Mouse (Mus musculus) adrenal gland, adult 18-20 months (tissue): Measurements from ENCODE around the gene Iqschfp. TPM values are rescaled to one million over a fixed set of nuclear protein-coding genes. Genes with fewer than 3 reads are reported as not detected.

Experiments
- DNase-seq, 2 experiments: peaks; one replicate each; pipeline ENCODE4 v3.0.0; 2021 to 2022; ENCODE audit warnings: low spot score in 2 of 2
- total RNA-seq, 2 experiments: library from RNA; stranded (reverse); gene quantifications; 1 replicate in 1 of 2; 2 replicates in 1 of 2; pipeline ENCODE4 v1.2.3; 2021

The Iqschfp gene
- total RNA-seq, 2 experiments from 2014 or later: not detected

GRCm38 (mm10) chr3:68563922-68564321 lies 671.9 kb downstream of the Iqschfp start:
- DNase-seq: peak in 1 of 2 experiments; percentile 40

- DNase-seq: no peak
Observed at GRCm38 (mm10) chr3:68564978-68565674, 673.1 kb downstream of the Iqschfp start.

- no peak for DNase-seq
Observed at GRCm38 (mm10) chr3:68565675-68566055, 673.6 kb downstream of the Iqschfp start.

DNA sequence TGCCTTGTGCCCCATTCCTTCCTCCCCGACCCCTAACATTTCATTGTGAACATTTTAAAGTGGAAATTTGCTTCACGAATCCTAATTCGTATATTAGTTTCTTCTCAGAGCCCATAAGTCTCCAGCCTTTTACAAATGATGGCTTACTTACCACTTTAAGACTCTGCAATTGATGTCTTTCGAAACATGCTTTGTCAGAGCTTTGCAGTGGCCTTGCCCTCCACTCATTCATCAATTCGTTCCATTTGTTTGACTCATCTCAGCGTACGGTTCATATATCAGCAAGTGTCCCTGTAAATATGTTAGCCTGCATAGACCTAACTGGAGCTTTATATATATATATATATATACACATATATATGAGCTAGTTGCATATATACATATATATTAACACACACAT lies 675.5 kb downstream of the Iqschfp start:
- DNase-seq: no peak

- DNase-seq: no peak
Observed at GRCm38 (mm10) chr3:68568149-68568548, 676.1 kb downstream of the Iqschfp start.

- no peak for DNase-seq
Observed at GRCm38 (mm10) chr3:68568716-68569115, 676.7 kb downstream of the Iqschfp start.

- no peak for DNase-seq
Observed at GRCm38 (mm10) chr3:68570319-68570718, 678.3 kb downstream of the Iqschfp start.

DNA sequence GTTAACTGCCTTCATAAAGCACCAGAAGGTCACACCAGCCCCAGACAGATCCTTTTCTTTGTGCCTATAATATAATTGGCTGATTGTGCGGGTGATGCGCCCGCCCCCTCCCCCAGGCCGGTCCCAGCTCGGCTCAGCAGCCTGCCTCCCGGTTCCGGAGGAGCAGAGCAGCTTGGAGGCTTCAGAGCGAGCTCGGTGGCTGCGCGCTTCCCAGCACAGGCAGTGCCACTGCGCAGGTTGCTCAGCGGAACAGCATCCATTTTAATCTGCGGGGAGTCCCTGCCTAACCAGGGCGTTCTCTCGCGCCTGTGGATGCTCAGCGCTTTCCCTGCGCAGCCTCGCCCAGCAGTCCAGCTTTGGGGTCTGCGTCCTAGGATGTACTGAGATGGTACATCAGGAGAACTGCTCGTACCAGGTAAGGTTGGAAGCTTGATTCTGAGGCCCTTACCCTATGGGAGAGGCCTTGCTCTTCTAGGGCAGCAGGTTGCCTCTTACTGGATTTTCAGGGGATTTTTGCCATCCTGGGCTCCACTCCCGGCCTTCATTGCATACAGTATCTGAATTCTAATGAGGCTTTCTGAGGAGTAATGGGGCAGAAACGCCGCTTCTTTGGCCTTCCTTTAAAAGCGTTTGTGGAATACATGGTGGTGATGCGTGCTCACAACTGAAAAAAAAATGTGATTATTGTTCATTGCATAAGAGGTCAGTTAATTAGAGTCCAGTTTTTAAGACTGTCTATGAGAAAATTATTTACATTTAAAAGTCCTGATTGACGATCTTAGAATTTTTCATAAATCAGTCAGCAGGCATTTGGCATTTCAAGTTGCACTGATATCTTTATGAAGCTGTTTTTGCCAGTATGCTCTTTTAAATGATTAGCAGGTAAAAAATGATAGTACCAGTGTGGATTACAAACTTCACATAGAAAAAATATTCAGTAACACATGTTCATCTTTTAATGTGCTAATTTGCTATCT lies 680.5 kb downstream of the Iqschfp start:
- peak in 1 of 2 experiments; percentile 27 for DNase-seq

GRCm38 (mm10) chr3:68573226-68573624 lies 681.2 kb downstream of the Iqschfp start:
- DNase-seq: no peak

DNA sequence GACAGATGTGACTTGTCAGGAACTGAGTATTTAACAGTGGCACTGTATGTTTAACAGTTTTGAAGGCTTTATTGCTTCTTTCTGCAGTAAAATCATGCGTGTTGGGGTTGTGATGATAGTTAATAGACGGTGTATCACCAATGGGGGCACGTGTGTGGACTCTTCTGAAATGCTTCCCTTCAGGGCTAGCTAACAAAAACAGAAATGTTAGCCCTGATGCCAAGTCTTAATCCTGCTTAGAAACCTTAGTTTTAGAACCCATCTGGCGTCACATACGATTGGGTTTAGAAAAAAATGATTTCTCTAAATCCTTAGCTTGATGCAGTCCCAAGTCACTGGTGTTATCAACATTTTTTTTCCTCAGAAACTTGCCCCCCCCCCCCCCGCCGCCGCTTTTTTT lies 682.1 kb downstream of the Iqschfp start:
- DNase-seq: no peak

- DNase-seq: no peak
Observed at GRCm38 (mm10) chr3:68574565-68574964, 682.5 kb downstream of the Iqschfp start.

GRCm38 (mm10) chr3:68575636-68576340 lies 683.8 kb downstream of the Iqschfp start:
- no peak for DNase-seq

DNA sequence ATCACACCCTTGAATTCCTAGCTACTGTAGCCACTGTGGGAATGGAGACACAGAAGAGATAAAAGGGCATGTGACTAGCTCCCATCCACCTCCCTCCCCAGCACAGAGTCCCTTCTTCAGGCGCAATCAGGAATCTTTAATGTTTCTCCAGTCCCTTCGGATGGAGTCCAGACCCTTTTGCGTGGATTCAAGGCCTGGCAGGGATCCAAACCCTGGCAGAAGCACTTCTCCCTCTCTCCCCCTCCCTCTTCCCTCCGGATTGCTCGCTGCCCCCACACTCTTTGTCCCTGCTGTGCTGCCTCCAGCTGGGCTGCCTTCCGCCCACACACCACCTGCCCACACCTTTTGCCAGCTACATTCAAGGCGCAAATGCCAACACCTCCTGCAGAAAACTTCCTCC lies 684.4 kb downstream of the Iqschfp start:
- no peak for DNase-seq

DNA sequence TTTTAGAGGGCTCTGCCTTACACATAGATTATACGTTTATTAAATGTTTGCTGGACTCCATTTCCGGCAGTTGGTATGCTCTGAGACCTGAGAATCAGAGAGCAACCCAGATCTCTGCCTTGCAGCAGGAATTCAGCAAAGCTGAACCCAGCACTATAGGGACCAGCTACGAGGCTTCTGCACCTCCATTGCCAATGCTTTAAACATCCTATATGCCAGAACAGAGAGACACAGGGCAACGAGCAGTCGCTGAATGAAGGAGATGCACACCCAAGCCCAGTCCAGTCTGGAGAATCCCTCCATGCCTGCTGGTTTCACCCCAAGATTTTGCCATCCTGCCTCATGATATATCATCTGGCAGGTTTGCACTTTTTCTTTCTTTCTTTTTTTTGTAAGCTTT lies 684.9 kb downstream of the Iqschfp start:
- DNase-seq: no peak

- no peak for DNase-seq
Observed at GRCm38 (mm10) chr3:68581591-68581990, 689.6 kb downstream of the Iqschfp start.

DNA sequence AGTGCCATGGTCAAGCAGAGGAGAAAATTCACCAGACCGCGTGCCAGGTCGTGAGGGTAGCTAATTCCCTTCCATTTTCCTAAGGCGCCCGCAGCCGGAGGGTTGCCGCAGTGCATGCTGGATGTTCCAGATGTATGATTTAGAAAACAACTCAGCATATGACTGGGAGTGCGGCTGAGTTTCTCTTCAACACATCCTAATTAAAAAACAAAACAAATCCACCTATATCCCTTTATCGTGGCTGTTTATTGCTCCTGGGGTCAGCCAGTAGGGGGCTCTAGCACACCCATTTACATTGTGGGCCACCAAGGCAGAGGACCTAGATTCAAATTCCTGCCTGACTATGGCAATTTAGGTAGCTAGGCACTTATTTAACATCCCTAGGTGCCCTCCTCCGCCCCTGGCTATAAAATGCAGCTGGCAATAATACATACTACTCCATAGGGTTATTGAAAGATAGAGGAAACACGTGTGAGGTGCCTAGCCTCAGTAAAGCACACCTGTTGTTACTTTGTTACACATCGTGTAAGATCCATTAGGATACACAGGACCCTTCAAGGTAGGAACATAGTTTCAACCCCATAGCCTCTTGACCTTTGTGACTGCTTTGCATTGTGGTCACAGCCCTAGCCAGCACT lies 690.2 kb downstream of the Iqschfp start:
- no peak for DNase-seq

- DNase-seq: no peak
Observed at GRCm38 (mm10) chr3:68583031-68583693, 691.1 kb downstream of the Iqschfp start.

- no peak for DNase-seq
Observed at GRCm38 (mm10) chr3:68583771-68584511, 691.9 kb downstream of the Iqschfp start.

DNA sequence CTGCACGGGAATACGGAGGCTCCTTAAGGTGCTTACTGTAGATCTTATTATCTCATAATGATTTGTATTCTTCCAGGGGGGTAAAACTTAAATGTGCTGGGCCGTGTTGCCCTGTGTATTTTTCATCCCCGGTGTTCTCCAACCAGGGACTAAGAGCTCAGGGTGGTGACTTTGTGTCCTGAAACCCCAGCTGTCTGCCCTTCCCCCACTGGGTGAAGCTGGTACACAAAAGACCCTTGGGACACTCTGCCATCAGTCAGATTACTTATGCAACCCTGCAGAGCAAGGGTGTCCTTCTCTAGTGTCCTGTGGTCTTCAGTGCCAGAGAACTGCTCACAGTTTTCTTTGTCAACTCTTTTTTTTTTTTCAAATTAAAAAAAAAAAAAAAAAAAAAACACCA lies 693.2 kb downstream of the Iqschfp start:
- DNase-seq: no peak

- no peak for DNase-seq
Observed at GRCm38 (mm10) chr3:68586646-68587064, 694.6 kb downstream of the Iqschfp start.
